Mouse (Mus musculus): ENCODE data around the gene Mlph.

GRCm38 (mm10) chr1:90902751-90903150 is 12.1 kb upstream of the Mlph start:
- no peak for TF ChIP-seq CTCF (IDR thresholded peaks at IDR 0.05; ENCODE audit: low read depth)
- TF ChIP-seq EP300 (IDR thresholded peaks at IDR 0.05; ENCODE audit: low read depth) = no peak
